Mouse (Mus musculus): ENCODE measurements around the gene Tecpr2.

- TF ChIP-seq EP300 (IDR thresholded peaks at IDR 0.05; ENCODE audit: low read depth), result no peak
- TF ChIP-seq CTCF (IDR thresholded peaks at IDR 0.05; ENCODE audit: low read depth), result no peak
Measured at GRCm38 (mm10) chr12:110953443-110953842, 64.4 kb downstream of the Tecpr2 start.
